Mouse (Mus musculus) midbrain, embryonic 14.5 days (tissue): ENCODE measurements around the gene Me3. TPM values are rescaled to one million over a fixed set of nuclear protein-coding genes. Genes with fewer than 3 reads are reported as not detected.
"Not testable (repeated sequence)": the region's sequence is repeated elsewhere in the genome, so short reads cannot be mapped to it uniquely, and the experiment has no call there.

Source experiments
- ATAC-seq: fragments of 200-750 bp; cut with Nextera tagmentation; 2 replicates; pipeline ENCODE4 v1.8.0; 2017; ENCODE audit warnings: moderate number of reproducible peaks, moderate library complexity; ENCODE audit not compliant: low FRiP score, low TSS enrichment
- DNase-seq: peaks from one replicate; pipeline ENCODE4 v3.0.0-alpha.2; 2015
- H3K27ac ChIP-seq: fragments of 300-500 bp; sonication (generic); replicated peaks from 2 replicates; pipeline ENCODE4 v1.5.1; 2014; ENCODE audit warnings: mild to moderate bottlenecking, low read depth, low read length, moderate library complexity
- H3K27me3 ChIP-seq: fragments of 300-500 bp; sonication (generic); 2 replicates; pipeline ENCODE4 v1.6.1; 2014; ENCODE audit warnings: low read length, control low read depth, mixed read lengths; ENCODE audit not compliant: control insufficient read depth, insufficient read depth
- H3K36me3 ChIP-seq: fragments of 300-500 bp; sonication (generic); 2 replicates; pipeline ENCODE4 v1.6.1; 2014; ENCODE audit warnings: low read length, control low read depth; ENCODE audit not compliant: control insufficient read depth, insufficient read depth
- H3K4me1 ChIP-seq: fragments of 300-500 bp; sonication (generic); 2 replicates; pipeline ENCODE4 v1.6.1; 2014; ENCODE audit warnings: mild to moderate bottlenecking, antibody characterized with exemption, low read length, control low read depth; ENCODE audit not compliant: control insufficient read depth, insufficient read depth
- H3K4me2 ChIP-seq: fragments of 300-500 bp; sonication (generic); 2 replicates; pipeline ENCODE4 v1.6.1; 2014; ENCODE audit warnings: mild to moderate bottlenecking, low read length, moderate library complexity
- H3K4me3 ChIP-seq: fragments of 300-500 bp; sonication (generic); replicated peaks from 2 replicates; pipeline ENCODE4 v1.5.1; 2014; ENCODE audit warnings: low read depth, low read length
- H3K9ac ChIP-seq: fragments of 300-500 bp; sonication (generic); replicated peaks from 2 replicates; pipeline ENCODE4 v1.6.1; 2014; ENCODE audit warnings: mild to moderate bottlenecking, low read length, moderate library complexity
- H3K9me3 ChIP-seq: fragments of 300-500 bp; sonication (generic); 2 replicates; pipeline ENCODE4 v1.6.1; 2016; ENCODE audit warnings: low read length, control low read depth, mixed read lengths; ENCODE audit not compliant: control insufficient read depth
- WGBS: fragments of 180-500 bp; shearing (Covaris S2); extraction: QIAGEN DNeasy Blood & Tissue Kit; methylation state at CpG from one replicate; pipeline ENCODE4 v1.1.7; 2014; 5-methylcytosine and 5-hydroxymethylcytosine counted together
- polyA plus RNA-seq: library from polyadenylated mRNA; unstranded; fragments of >200 nt; fragmentation: Nextera tagmentation; extraction: Ambion mirVana; gene quantifications from 2 replicates; pipeline ENCODE4 v1.2.1, GENCODE M21; 2014

The Me3 gene
- polyA plus RNA-seq, 1 experiment from 2014 or later: 5.9 TPM

DNA sequence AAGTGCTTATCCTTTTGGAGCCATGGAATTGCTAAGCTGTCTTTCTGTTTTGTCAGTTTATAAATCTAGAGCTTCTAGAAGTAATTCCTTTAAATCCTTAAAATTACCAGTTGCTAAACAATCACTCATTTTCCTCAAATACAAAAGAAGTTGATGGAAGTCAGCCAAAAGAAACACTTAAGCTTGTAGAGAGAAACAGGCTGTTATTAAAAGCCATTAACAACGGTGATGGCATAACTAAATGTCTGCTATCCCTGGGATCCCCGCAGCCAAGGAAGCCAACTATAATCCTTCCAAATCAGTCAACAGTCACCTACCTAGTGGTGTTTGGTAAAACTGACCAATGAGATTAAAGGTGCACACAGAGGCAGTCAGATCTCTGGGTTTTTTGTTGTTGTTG lies 98.3 kb downstream of the Me3 start:
- no peak overlapping the region for H3K9ac ChIP-seq
- no peak for ATAC-seq
- no peak overlapping the region for H3K4me3 ChIP-seq
- no peak overlapping the region for H3K27ac ChIP-seq
- no peaks in the 10 kb centered on the region for H3K9me3 ChIP-seq
- H3K4me2 ChIP-seq: no peak overlapping the region
- no peaks in the 10 kb centered on the region for H3K27me3 ChIP-seq
- no peak for DNase-seq
- H3K4me1 ChIP-seq: no peaks in the 10 kb centered on the region
- H3K36me3 ChIP-seq: no peaks in the 10 kb centered on the region
- 81% methylated on average over 2 of the region's 2 CpGs for WGBS

DNA sequence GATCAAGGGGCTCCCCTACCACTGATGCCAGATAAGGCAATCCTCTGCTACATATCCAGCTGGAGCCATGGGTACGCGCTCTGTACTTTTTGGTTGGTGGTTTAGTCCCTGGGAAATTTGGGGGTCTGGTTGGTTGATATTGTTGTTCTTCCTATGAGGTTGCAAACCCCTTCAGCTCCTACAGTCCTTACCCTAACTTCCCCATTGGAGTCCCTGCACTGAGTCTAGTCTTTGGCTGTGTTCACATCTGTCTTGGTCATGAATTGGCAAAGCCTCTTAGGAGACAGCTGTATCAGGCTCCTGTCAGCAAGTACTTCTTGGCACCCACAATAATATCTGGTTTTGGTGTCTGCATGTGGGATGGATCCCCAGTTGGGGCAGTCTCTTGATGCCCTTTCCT lies 98.9 kb downstream of the Me3 start:
- DNase-seq, H3K27ac ChIP-seq, H3K9ac ChIP-seq, H3K36me3 ChIP-seq, ATAC-seq, H3K27me3 ChIP-seq, H3K4me3 ChIP-seq, H3K4me1 ChIP-seq, H3K4me2 ChIP-seq, H3K9me3 ChIP-seq: not testable (repeated sequence)
- 100% methylated on average over 2 of the region's 2 CpGs for whole genome bisulfite sequencing

DNA sequence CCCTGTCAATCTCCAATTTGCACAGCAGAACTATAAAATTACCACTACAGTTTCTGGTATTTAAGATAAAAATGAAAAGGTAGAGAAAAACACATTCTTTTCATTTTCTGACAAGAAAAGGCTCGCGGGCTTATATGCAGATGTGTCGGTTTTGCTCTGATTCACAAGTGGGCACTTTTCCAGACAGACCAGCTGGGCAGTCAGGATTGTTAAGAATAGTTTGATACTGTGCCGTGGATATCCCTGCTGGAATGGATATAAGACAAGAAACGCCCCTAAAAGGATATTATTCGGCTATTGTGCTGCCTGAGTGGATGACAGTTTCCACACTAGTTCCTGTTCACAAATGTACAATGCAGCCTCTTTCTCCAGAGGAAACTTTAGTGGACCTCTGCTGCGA lies 116.2 kb downstream of the Me3 start:
- 42% methylated on average over 7 of the region's 7 CpGs for WGBS
- DNase-seq: peak; percentile 43
- Histone ChIP-seq H3K4me1 (no peaks in the 10 kb centered on the region), H3K4me2 (no peak overlapping the region), H3K4me3 (no peak overlapping the region), H3K36me3 (no peaks in the 10 kb centered on the region), H3K27me3 (no peaks in the 10 kb centered on the region), H3K9ac (no peak overlapping the region), H3K27ac (no peak overlapping the region), H3K9me3 (no peaks in the 10 kb centered on the region)
- ATAC-seq: no peak

DNA sequence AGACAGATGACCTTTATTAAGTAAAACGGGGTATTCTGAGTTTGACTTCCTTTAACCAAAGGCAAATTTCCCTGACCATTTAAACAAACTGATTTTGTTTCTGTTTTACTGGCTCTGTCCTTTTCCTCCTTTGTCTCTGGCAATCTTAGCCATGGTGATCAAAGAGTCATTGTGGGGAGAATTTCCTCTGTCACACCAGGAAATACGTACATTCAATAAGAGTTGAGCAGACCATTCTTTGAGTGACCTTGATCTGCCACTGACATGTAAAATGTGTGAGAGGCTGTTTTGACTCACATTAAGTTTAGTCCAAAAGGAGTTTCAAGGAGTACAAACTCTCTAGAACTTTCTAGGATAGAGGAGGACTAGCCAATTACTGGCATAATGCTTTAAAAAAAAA lies 117.0 kb downstream of the Me3 start:
- Histone ChIP-seq H3K27ac (no peak overlapping the region), H3K27me3 (no peaks in the 10 kb centered on the region), H3K9me3 (no peaks in the 10 kb centered on the region), H3K36me3 (no peaks in the 10 kb centered on the region), H3K9ac (no peak overlapping the region), H3K4me2 (no peak overlapping the region), H3K4me3 (no peak overlapping the region), H3K4me1 (no peaks in the 10 kb centered on the region)
- 30% methylated on average over 2 of the region's 2 CpGs for WGBS
- DNase-seq (no peak), ATAC-seq (no peak)

DNA sequence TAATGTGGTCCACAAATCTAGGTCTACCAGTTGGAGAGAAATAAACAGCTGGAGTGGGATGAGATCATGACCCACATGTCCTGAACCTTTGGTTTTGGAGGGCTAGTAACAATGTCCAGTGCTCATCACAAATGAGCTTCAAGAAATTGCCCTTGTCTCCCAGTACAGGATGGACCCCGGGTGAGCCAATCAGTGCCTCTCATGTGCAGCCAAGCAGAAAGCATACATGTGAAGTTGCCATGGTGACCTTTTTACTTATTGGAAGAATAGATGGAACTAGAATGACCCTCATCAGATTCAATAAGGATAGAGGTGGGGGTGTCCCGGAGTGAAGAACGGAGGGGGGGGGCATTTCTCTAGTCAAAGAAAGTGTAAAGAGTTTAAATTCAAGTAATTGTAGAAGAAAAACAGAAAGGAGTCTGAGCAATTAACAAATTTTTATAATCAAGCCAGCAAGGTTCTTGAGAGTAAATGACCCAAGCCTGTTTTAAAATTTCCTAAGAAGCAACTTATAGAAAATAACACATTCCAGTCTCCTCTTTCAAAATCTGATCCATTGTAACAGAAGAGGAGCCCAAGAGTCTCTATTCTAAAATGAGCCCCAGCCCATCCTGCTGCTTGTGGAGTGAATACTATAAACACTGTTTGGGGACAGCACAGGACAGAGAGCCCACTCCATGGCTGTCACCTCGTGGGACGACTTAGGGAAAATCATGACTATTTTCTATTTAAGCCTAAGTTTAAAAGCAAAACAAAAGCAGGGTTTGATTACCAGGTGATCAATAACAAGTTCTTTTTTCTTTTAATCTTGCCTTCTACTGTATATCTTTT lies 134.7 kb downstream of the Me3 start:
- DNase-seq: peak; percentile 43
- no peak overlapping the region for H3K27ac ChIP-seq
- no peak overlapping the region for H3K9ac ChIP-seq
- 7% methylated on average over 5 of the region's 5 CpGs for WGBS
- no peaks in the 10 kb centered on the region for H3K9me3 ChIP-seq
- H3K4me1 ChIP-seq: 0 out of 2 replicates have a peak, but pooled peaks cover 10% of the 10 kb centered on the region
- no peaks in the 10 kb centered on the region for H3K36me3 ChIP-seq
- no peak overlapping the region for H3K4me2 ChIP-seq
- no peaks in the 10 kb centered on the region for H3K27me3 ChIP-seq
- no peak overlapping the region for H3K4me3 ChIP-seq
- ATAC-seq: peak; percentile 69; the same call in 1 of the 2 replicates

DNA sequence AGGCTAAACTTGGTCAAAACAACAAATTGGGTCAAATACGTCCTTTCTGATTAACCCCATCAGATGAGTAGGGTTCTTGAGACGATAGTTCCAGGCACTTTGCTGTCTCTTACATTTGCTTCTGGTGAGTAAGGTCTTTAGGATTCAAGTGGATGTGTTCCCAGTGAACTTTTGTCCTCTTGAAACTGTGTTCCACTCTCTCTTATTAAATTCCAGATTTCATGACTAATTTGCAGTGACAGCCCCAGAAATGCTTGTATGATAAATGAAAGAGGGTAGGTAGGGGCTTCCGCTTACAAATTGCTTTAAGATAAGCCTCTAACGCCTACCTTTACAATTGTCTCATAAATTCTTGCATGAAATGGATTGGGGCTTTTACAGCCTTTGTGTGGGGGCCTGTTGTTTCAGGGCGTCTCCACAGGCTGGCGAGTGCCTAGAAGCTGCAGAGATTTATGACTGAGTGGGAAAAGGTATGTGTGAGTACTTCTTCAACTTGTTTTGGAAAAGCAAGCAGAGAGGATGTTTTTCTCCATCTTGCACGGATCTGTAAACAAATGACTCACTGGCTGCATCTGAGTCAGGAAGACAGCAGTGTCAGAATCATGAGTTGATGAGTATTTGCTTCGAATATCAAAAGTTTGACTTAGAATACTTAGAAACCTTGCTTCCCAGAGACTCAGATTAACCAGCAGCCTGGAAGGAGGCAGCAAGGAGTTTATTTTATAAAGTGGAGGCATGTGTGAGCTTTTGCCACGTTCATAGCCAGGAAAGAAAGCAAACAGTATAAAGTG lies 137.1 kb downstream of the Me3 start:
- H3K9me3 ChIP-seq: no peaks in the 10 kb centered on the region
- no peak overlapping the region for H3K4me3 ChIP-seq
- H3K36me3 ChIP-seq: no peaks in the 10 kb centered on the region
- ATAC-seq: no peak
- H3K4me2 ChIP-seq: no peak overlapping the region
- H3K9ac ChIP-seq: no peak overlapping the region
- H3K4me1 ChIP-seq: 0 out of 2 replicates have a peak, but pooled peaks cover 10% of the 10 kb centered on the region
- no peak for DNase-seq
- no peak overlapping the region for H3K27ac ChIP-seq
- WGBS: 30% methylated on average over 9 of the region's 9 CpGs
- H3K27me3 ChIP-seq: no peaks in the 10 kb centered on the region

DNA sequence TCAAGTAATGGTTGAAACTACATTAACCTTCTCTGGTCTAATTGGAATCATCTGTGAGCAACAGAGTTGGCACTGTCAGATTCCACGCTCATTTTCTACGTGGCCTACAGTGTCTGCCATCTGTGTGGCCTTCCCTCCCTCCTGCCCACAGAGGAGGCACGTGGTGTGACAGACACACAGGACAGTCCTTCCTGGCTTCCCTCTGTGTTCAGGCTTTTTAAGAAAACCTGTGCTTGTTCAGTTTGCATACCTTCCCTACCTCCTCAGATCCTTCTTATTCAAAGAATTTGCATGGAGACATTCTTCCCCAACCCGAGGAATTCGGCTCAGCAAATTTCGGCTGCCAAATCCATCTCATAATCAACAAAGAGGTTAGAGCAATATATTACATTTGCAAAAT lies 137.8 kb downstream of the Me3 start:
- ATAC-seq (no peak), DNase-seq (no peak)

DNA sequence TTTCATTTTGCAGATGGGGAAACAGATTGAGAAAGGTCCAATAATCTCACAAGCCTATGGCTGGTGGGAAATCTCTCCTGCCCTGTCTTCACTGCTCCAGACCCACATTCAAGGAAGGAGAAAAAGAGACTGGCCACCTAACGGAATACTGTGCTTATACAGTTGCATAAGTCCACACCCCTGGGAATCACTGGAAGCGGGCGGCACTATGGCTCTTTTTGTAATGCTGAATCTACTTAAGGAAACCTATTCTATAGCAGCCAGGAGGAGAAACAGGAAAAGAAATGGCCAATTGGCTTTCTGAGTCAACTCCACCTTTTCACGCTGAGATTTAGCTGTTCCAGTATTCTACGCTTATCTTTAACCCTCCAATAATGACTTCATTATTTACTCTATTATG lies 140.7 kb downstream of the Me3 start:
- Histone ChIP-seq H3K4me1 (no peaks in the 10 kb centered on the region), H3K9me3 (no peaks in the 10 kb centered on the region), H3K27ac (no peak overlapping the region), H3K27me3 (no peaks in the 10 kb centered on the region), H3K9ac (no peak overlapping the region), H3K36me3 (no peaks in the 10 kb centered on the region), H3K4me3 (no peak overlapping the region), H3K4me2 (no peak overlapping the region)
- WGBS: 77% methylated on average over 5 of the region's 5 CpGs
- DNase-seq (no peak), ATAC-seq (no peak)

More for the DNA sequence above, 137.8 kb downstream of the Me3 start:
- Histone ChIP-seq H3K9ac (no peak overlapping the region), H3K36me3 (no peaks in the 10 kb centered on the region), H3K27ac (no peak overlapping the region), H3K4me1 (0 out of 2 replicates have a peak, but pooled peaks cover 10% of the 10 kb centered on the region), H3K4me3 (no peak overlapping the region), H3K27me3 (no peaks in the 10 kb centered on the region), H3K9me3 (no peaks in the 10 kb centered on the region), H3K4me2 (no peak overlapping the region)
- WGBS: 43% methylated on average over 6 of the region's 6 CpGs
